Mouse (Mus musculus): ENCODE results near the gene Pkig. TPM values are rescaled to one million over a fixed set of nuclear protein-coding genes. Genes with fewer than 3 reads are reported as not detected.
A peak's percentile ranks its signal among the peaks of the same experiment; 100 is the strongest.
"Not testable (repeated sequence)": the region's sequence is repeated elsewhere in the genome, so short reads cannot be mapped to it uniquely, and the experiment has no call there.

Gene Pkig
- total RNA-seq (2018; cell fraction: chromatin; rRNA removed), result 10 to 100 TPM in 19 of 26 experiments, 1 to 10 TPM in 7; 2.4 to 30.8 (median 18.1) TPM
- 10 to 100 TPM; 42.4 to 74.6 (median 56.6) TPM for total RNA-seq (2018; cell fraction: cytosol; rRNA removed)
- 10 to 100 TPM; 12.2 to 39.2 (median 23.1) TPM for total RNA-seq (2018; cell fraction: nucleus; rRNA removed)
- polyA plus RNA-seq (2018), result 39.4 to 69.2 TPM (median 46.2 TPM) in 3 replicates

DNA sequence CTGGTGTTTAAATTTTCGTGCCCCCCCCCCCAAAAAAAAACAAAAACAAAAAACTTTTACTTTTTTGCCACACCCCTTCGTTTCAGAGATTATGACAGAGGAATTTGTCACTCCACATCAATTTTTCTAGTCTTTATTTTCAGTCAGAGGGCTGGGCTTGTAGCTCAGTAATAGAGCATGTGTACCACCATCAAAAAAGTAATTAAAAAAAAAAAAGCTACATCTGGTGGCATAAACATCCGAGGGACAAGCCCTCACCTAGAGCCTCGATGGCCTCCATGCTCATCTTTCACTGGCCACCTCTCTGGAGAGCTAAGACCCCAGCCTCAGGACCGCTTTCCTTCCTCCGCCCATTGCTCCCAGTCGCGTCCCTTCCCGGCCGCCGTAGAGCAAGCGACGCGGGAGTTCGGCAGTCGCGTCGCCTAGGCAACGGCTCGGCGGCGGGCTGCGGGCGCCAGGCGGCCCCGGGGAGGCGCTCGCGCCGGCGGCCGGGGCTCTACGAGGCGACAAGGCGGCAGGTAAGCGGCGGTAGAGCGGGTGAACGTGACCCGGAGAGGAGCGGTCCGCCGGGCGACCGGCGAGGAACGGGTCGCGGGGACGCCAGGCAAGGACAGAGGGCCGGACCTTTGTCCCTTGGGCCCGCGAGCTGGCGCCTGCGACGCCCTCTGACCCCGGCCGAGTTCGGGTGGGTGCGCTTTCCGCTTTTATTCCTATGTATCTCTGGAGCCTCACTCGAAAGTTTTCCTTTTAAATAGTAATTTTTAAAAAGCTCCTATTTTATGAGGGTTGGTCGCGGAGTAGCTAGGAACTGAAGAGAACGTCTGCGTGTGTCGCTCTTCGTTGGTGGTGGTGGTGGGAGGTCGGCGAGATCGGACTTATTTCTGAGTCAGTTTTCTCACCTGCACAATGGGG is at the start of gene Pkig:
Gene Pkig (plus strand): TSS at position 412 of the 912 bp plus-strand sequence.
- peak within 1 kb of the TSS; percentile 53 for H3K4me3 ChIP-seq (ENCODE audit: inconsistent target)
- no peaks in the 10 kb centered on the region for H3K36me3 ChIP-seq (ENCODE audit: inconsistent target)
- under 1% methylated on average over 66 of the region's 71 CpGs for WGBS (ENCODE audit: missing documents)
- H3K27ac ChIP-seq, result no peak within 1 kb of the TSS
- H3K79me2 ChIP-seq (ENCODE audit: inconsistent target), result peaks cover 38% of the 10 kb centered on the region

- no peak overlapping the region for H3K27ac ChIP-seq
- H3K4me3 ChIP-seq (ENCODE audit: inconsistent target), result no peak overlapping the region
- H3K79me2 ChIP-seq (ENCODE audit: inconsistent target), result peaks cover 22% of the 10 kb centered on the region; the same call in 1 of the 2 replicates
- 90% methylated on average over 12 of the region's 12 CpGs for WGBS (ENCODE audit: missing documents)
- H3K36me3 ChIP-seq (ENCODE audit: inconsistent target), result peaks cover 47% of the 10 kb centered on the region; the same call in 1 of the 2 replicates
These were observed 48.8 kb upstream of the Pkig start for GRCm38 (mm10) chr2:163609281-163609975.

- Histone ChIP-seq H3K36me3 (ENCODE audit: inconsistent target) (peaks cover 61% of the 10 kb centered on the region; the same call in 1 of the 2 replicates), H3K27ac (no peak overlapping the region), H3K4me3 (ENCODE audit: inconsistent target) (no peak overlapping the region), H3K79me2 (ENCODE audit: inconsistent target) (peaks cover 5% of the 10 kb centered on the region; the same call in 1 of the 2 replicates)
- WGBS (ENCODE audit: missing documents), result 84% methylated on average over 7 of the region's 9 CpGs
These were observed 47.0 kb upstream of the Pkig start for GRCm38 (mm10) chr2:163611176-163611575.

DNA sequence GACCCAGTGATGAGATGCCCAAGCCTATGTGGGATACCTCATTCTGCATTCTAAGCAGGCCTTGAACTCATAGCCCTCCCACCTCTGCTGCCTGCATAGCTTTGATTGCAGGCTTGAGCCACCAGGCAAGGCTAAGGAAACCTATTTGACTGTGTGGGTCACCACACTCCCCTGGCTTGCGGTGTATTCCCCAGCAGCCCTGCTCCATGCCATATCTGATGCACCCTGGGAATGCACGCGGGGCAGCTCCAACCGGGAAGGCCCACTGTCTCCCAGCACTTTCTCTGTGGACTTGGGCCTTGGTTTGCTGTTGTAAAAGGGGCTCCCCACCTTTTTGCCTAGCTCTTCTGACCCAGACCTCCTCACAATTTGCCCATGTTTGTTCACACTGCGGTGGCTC is 45.0 kb upstream of the Pkig start:
- Histone ChIP-seq H3K36me3 (ENCODE audit: inconsistent target) (peaks cover 56% of the 10 kb centered on the region; the same call in 1 of the 2 replicates), H3K27ac (no peak overlapping the region), H3K4me3 (ENCODE audit: inconsistent target) (no peak overlapping the region), H3K79me2 (ENCODE audit: inconsistent target) (no peaks in the 10 kb centered on the region)
- 96% methylated on average over 4 of the region's 5 CpGs for WGBS (ENCODE audit: missing documents)

GRCm38 (mm10) chr2:163613990-163614389 is 44.2 kb upstream of the Pkig start:
- Histone ChIP-seq H3K36me3 (ENCODE audit: inconsistent target) (peaks cover 61% of the 10 kb centered on the region), H3K27ac (no peak overlapping the region)
- WGBS (ENCODE audit: missing documents), result 97% methylated on average over 3 of the region's 4 CpGs

GRCm38 (mm10) chr2:163615401-163615800 is 42.8 kb upstream of the Pkig start:
- H3K79me2 ChIP-seq (ENCODE audit: inconsistent target), result no peaks in the 10 kb centered on the region
- H3K36me3 ChIP-seq (ENCODE audit: inconsistent target), result peaks cover 72% of the 10 kb centered on the region
- 97% methylated on average over 9 of the region's 9 CpGs for WGBS (ENCODE audit: missing documents)
- H3K4me3 ChIP-seq (ENCODE audit: inconsistent target), result no peak overlapping the region
- no peak overlapping the region for H3K27ac ChIP-seq

More at GRCm38 (mm10) chr2:163613990-163614389, 44.2 kb upstream of the Pkig start:
- no peaks in the 10 kb centered on the region for H3K79me2 ChIP-seq (ENCODE audit: inconsistent target)
- H3K4me3 ChIP-seq (ENCODE audit: inconsistent target), result no peak overlapping the region

DNA sequence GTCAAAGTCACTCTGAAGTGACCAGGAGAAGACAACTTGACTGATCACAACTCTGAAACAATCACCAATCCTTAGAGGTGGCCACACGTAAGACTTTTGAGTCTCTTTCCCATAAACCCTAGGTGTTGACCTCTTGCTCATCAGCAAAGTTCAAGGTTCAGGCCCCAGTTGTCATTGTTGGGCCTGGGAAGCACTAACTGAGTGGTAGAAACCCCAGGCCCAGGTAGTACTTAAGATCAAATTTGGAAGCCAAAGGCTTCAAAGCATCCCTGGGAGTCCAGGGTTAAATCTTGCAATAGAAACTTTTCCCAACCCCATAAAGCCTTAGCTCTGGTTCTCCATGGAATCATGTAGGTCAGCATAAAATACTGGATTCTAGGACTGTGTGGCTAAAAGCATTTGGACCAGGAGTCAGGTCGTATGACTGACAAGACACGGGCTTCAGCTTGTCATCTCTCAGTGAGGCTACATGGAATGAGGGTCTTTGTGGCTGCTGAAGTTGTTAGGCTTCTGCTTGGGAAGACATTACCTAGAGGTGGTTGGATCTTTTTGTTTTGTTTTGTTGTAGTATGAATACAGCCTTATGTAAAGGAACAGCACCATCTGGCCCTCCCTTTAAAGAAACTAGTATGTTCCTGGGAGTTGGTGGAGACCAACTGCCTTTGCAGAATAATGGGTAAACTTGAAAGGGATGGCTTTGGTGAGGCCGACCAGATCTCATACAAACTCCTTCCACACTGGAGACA is 42.1 kb upstream of the Pkig start:
- Histone ChIP-seq H3K4me3 (ENCODE audit: inconsistent target) (no peak overlapping the region), H3K27ac (no peak overlapping the region), H3K79me2 (ENCODE audit: inconsistent target) (no peaks in the 10 kb centered on the region), H3K36me3 (ENCODE audit: inconsistent target) (peaks cover 78% of the 10 kb centered on the region)
- 83% methylated on average over 4 of the region's 4 CpGs for WGBS (ENCODE audit: missing documents)

DNA sequence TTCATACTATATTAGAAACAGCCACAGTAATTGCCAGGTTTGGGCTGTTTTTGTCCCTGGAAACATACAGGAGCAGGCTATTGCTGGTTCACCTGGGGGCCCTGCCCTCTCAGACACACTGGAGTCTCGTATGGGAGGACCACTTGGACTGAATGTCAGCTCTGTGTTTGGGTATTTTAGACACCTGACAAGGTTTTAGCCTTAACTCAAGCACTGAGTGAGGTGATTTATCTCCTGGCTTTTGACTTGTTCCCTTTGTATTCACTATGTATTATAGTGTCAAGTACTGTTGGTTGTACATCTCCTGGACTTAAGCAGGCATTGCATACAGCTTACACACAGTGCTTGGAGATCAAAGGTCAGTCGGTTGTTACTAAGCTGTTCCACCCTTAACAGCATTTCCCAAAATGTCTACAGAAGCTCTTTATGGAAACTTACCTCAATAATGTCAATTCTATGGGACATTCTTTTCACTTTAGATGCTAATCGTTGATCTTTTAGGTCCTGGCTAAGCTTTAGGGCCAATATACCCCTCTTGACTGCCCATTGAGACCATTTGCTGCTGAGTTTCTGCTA is 41.4 kb upstream of the Pkig start:
- H3K4me3 ChIP-seq (ENCODE audit: inconsistent target), result no peak overlapping the region
- no peaks in the 10 kb centered on the region for H3K79me2 ChIP-seq (ENCODE audit: inconsistent target)
- H3K27ac ChIP-seq, result no peak overlapping the region
- WGBS (ENCODE audit: missing documents), result 77% methylated on average over 3 of the region's 3 CpGs
- peaks cover 79% of the 10 kb centered on the region for H3K36me3 ChIP-seq (ENCODE audit: inconsistent target)

DNA sequence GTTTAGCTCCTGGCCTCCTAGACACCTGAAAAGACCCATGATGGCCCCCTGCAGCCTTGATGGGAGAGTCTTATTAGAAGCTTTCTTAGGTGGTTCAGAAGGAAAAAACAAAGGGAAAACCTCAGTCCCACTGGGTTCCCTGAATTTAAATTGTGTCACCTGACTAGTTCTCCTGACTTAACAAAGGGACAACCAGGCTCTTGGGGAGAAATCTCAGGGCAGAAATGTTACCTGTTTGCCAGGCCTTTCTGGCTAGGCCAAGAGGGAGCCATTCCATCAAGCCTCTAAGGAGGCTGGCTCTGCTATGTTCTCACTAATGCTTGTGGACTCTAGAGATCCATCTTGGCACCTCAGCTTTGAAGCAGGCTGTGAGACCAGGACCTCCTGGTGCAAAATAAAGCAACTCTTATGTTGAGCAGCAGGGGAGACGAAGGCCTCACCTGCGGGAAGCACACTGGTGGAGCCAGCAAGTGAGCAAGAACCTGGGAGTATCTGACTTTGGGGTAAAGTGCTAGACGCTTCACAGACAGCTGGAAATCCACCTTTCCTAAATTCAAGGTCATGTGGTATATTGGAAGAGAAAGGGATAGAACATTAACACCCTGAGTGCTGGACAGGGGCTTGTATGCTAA is 40.8 kb upstream of the Pkig start:
- peaks cover 80% of the 10 kb centered on the region for H3K36me3 ChIP-seq (ENCODE audit: inconsistent target)
- H3K79me2 ChIP-seq (ENCODE audit: inconsistent target), result no peaks in the 10 kb centered on the region
- 91% methylated on average over 3 of the region's 3 CpGs for WGBS (ENCODE audit: missing documents)
- H3K4me3 ChIP-seq (ENCODE audit: inconsistent target), result no peak overlapping the region
- no peak overlapping the region for H3K27ac ChIP-seq

- H3K79me2 ChIP-seq (ENCODE audit: inconsistent target), result no peaks in the 10 kb centered on the region
- H3K36me3 ChIP-seq (ENCODE audit: inconsistent target), result peaks cover 81% of the 10 kb centered on the region
- H3K4me3 ChIP-seq (ENCODE audit: inconsistent target), result no peak overlapping the region
- no peak overlapping the region for H3K27ac ChIP-seq
- 89% methylated on average over 4 of the region's 4 CpGs for WGBS (ENCODE audit: missing documents)
These were observed 40.3 kb upstream of the Pkig start for GRCm38 (mm10) chr2:163617874-163618273.

- 63% methylated on average over 8 of the region's 8 CpGs for WGBS (ENCODE audit: missing documents)
- Histone ChIP-seq H3K27ac (no peak overlapping the region), H3K36me3 (ENCODE audit: inconsistent target) (peaks cover 81% of the 10 kb centered on the region), H3K4me3 (ENCODE audit: inconsistent target) (no peak overlapping the region), H3K79me2 (ENCODE audit: inconsistent target) (no peaks in the 10 kb centered on the region; the same call in 1 of the 2 replicates)
These were observed 37.7 kb upstream of the Pkig start for GRCm38 (mm10) chr2:163620451-163620850.

DNA sequence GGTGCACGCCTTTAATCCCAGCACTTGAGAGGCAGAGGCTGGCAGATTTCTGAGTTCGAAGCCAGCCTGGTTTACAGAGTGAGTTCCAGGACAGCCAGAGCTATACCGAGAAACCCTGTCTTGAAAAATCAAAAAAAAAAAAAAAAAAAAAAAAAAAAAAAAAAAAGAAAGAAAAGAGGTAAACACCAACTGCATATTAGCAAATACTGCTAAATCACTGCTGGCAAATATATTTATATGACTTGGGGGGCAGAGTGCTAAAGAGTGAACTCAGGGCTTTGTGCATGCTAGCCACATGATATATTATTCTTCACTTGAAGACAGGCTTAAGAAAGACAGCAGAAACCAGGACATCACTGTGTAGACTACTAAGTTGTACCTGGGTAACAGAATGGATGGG is 36.8 kb upstream of the Pkig start:
- not testable (repeated sequence) for H3K27ac ChIP-seq
- H3K36me3 ChIP-seq (ENCODE audit: inconsistent target), result peaks cover 84% of the 10 kb centered on the region
- WGBS (ENCODE audit: missing documents), result 100% methylated on average over 2 of the region's 3 CpGs

GRCm38 (mm10) chr2:163631223-163631622 is 27.0 kb upstream of the Pkig start:
- Histone ChIP-seq H3K27ac (no peak overlapping the region), H3K36me3 (ENCODE audit: inconsistent target) (peaks cover 63% of the 10 kb centered on the region), H3K79me2 (ENCODE audit: inconsistent target) (peaks cover 74% of the 10 kb centered on the region), H3K4me3 (ENCODE audit: inconsistent target) (no peak overlapping the region)
- WGBS (ENCODE audit: missing documents), result 84% methylated on average over 4 of the region's 4 CpGs

More for the DNA sequence above, 36.8 kb upstream of the Pkig start:
- H3K79me2 ChIP-seq (ENCODE audit: inconsistent target); H3K4me3 ChIP-seq (ENCODE audit: inconsistent target): not testable (repeated sequence)
